Mouse (Mus musculus) MEL (cell line): ENCODE results near the gene Pde6d. TPM values are rescaled to one million over a fixed set of nuclear protein-coding genes. Genes with fewer than 3 reads are reported as not detected.

ENCODE experiments used
- DNase-seq: peaks from one replicate; pipeline ENCODE4 v3.0.0; 2011; ENCODE audit warnings: low read depth, low spot score
- H3K27ac ChIP-seq: 2 replicates; pipeline ENCODE4 v1.5.1; 2012; ENCODE audit warnings: low read depth, mild to moderate bottlenecking, control low read depth, low read length, moderate library complexity; ENCODE audit not compliant: control insufficient read depth
- H3K27me3 ChIP-seq, 2 experiments: fragments of 150-350 bp in 1 of 2; sonication (generic) in 1 of 2; 2 replicates each; pipeline ENCODE4 v1.6.1; 2012; ENCODE audit warnings: low read length in 2 of 2, mild to moderate bottlenecking in 2 of 2, improper control_type of control experiment in 1 of 2, moderate library complexity in 1 of 2; ENCODE audit not compliant: insufficient read depth in 2 of 2, control insufficient read depth in 1 of 2
- H3K36me3 ChIP-seq, 2 experiments: 2 replicates each; pipeline ENCODE4 v1.6.1; 2012 to 2014; ENCODE audit warnings: low read length in 2 of 2, improper control_type of control experiment in 1 of 2, inconsistent platforms in 1 of 2, mild to moderate bottlenecking in 1 of 2; ENCODE audit not compliant: insufficient read depth in 2 of 2, control insufficient read depth in 1 of 2
- H3K4me1 ChIP-seq, 2 experiments: fragments of 150-350 bp in 1 of 2; sonication (generic) in 1 of 2; 2 replicates each; pipeline ENCODE4 v1.6.1; 2012; ENCODE audit warnings: low read length in 2 of 2, improper control_type of control experiment in 1 of 2, mild to moderate bottlenecking in 1 of 2; ENCODE audit not compliant: insufficient read depth in 2 of 2, control insufficient read depth in 1 of 2
- H3K4me3 ChIP-seq, 2 experiments: fragments of 150-350 bp in 1 of 2; sonication (generic) in 1 of 2; 2 replicates each; pipeline ENCODE4 v1.5.1; 2012; ENCODE audit warnings: low read depth in 2 of 2, low read length in 2 of 2, mild to moderate bottlenecking in 2 of 2, moderate library complexity in 2 of 2, control low read depth in 1 of 2, improper control_type of control experiment in 1 of 2; ENCODE audit not compliant: control insufficient read depth in 1 of 2, insufficient read depth in 1 of 2
- H3K79me2 ChIP-seq: 2 replicates; pipeline ENCODE4 v1.6.1; 2012; ENCODE audit warnings: mild to moderate bottlenecking, low read length, moderate library complexity; ENCODE audit not compliant: control insufficient read depth, poor library complexity, insufficient read depth
- H3K9ac ChIP-seq: 2 replicates; pipeline ENCODE4 v1.6.1; 2012; ENCODE audit warnings: low read depth, mild to moderate bottlenecking, control low read depth, low read length, moderate library complexity; ENCODE audit not compliant: control insufficient read depth, poor library complexity, severe bottlenecking
- H3K9me3 ChIP-seq: fragments of 150-350 bp; sonication (generic); replicated peaks from 2 replicates; pipeline ENCODE4 v1.6.1; 2012; ENCODE audit warnings: mild to moderate bottlenecking, low read length, improper control_type of control experiment, moderate library complexity; ENCODE audit not compliant: insufficient read depth
- BHLHE40 ChIP-seq: IDR thresholded peaks from 2 replicates; pipeline ENCODE4 v1.6.1; 2012; ENCODE audit warnings: low read depth, mild to moderate bottlenecking, inconsistent platforms, low read length, improper control_type of control experiment, borderline replicate concordance
- CHD1 ChIP-seq: IDR thresholded peaks from 2 replicates; pipeline ENCODE4 v1.6.1; 2012; ENCODE audit warnings: low read depth, mild to moderate bottlenecking, inconsistent platforms, low read length, improper control_type of control experiment
- CHD2 ChIP-seq: IDR thresholded peaks from 2 replicates; pipeline ENCODE4 v1.6.1; 2011; ENCODE audit warnings: low read length, improper control_type of control experiment
- CTCF ChIP-seq, 3 experiments: IDR thresholded peaks in 2 of 3; conservative IDR thresholded peaks in 1 of 3; 2 replicates each; pipeline ENCODE4 v1.5.1; 2011 to 2012; ENCODE audit warnings: low read length in 3 of 3, low read depth in 2 of 3, mild to moderate bottlenecking in 2 of 3, improper control_type of control experiment in 1 of 3, inconsistent platforms in 1 of 3, mixed read lengths in 1 of 3, moderate library complexity in 1 of 3; ENCODE audit not compliant: control insufficient read depth in 1 of 3, insufficient read depth in 1 of 3, poor library complexity in 1 of 3, severe bottlenecking in 1 of 3
- E2F4 ChIP-seq: IDR thresholded peaks from 2 replicates; pipeline ENCODE4 v1.6.1; 2011; ENCODE audit warnings: low read depth, low read length, improper control_type of control experiment, borderline replicate concordance
- ELF1 ChIP-seq: IDR thresholded peaks from 2 replicates; pipeline ENCODE4 v1.6.1; 2014; ENCODE audit warnings: low read depth, mild to moderate bottlenecking, inconsistent platforms, low read length, improper control_type of control experiment, moderate library complexity
- EP300 ChIP-seq, 2 experiments: IDR thresholded peaks; 2 replicates each; pipeline ENCODE4 v1.6.1; 2011; ENCODE audit warnings: improper control_type of control experiment in 2 of 2, low read length in 2 of 2, low read depth in 1 of 2, mild to moderate bottlenecking in 1 of 2
- GATA1 ChIP-seq: IDR thresholded peaks from 2 replicates; pipeline ENCODE4 v1.6.1; 2011; ENCODE audit warnings: low read depth, low read length, improper control_type of control experiment
- HCFC1 ChIP-seq: IDR thresholded peaks from 2 replicates; pipeline ENCODE4 v1.6.1; 2012; ENCODE audit warnings: low read depth, mild to moderate bottlenecking, inconsistent platforms, low read length, improper control_type of control experiment, moderate library complexity
- JUND ChIP-seq: IDR thresholded peaks from 2 replicates; pipeline ENCODE4 v1.6.1; 2011; ENCODE audit warnings: low read depth, mild to moderate bottlenecking, improper control_type of control experiment, low read length
- KAT2A ChIP-seq: conservative IDR thresholded peaks from 2 replicates; pipeline ENCODE4 v1.6.1; 2012; ENCODE audit warnings: low read depth, low read length, improper control_type of control experiment, inconsistent platforms
- MAFK ChIP-seq: IDR thresholded peaks from 2 replicates; pipeline ENCODE4 v1.6.1; 2011; ENCODE audit warnings: low read depth, mild to moderate bottlenecking, low read length, improper control_type of control experiment, borderline replicate concordance
- MAZ ChIP-seq: IDR thresholded peaks from 2 replicates; pipeline ENCODE4 v1.6.1; 2012; ENCODE audit warnings: low read depth, mild to moderate bottlenecking, inconsistent platforms, low read length, improper control_type of control experiment
- MEF2A ChIP-seq: IDR thresholded peaks from 2 replicates; pipeline ENCODE4 v1.6.1; 2014; ENCODE audit warnings: low read depth, mild to moderate bottlenecking, inconsistent platforms, low read length, improper control_type of control experiment; ENCODE audit not compliant: poor library complexity, insufficient replicate concordance, severe bottlenecking; ENCODE audit errors: extremely low read depth
- MXI1 ChIP-seq: IDR thresholded peaks from 2 replicates; pipeline ENCODE4 v1.6.1; 2011; ENCODE audit warnings: mild to moderate bottlenecking, low read depth, low read length, improper control_type of control experiment
- MYB ChIP-seq: IDR thresholded peaks from 2 replicates; pipeline ENCODE4 v1.6.1; 2011; ENCODE audit warnings: mild to moderate bottlenecking, low read depth, low read length, improper control_type of control experiment
- NELFE ChIP-seq: IDR thresholded peaks from 2 replicates; pipeline ENCODE4 v1.6.1; 2011; ENCODE audit warnings: low read depth, low read length, improper control_type of control experiment
- NRF1 ChIP-seq: IDR thresholded peaks from 2 replicates; pipeline ENCODE4 v1.6.1; 2014; ENCODE audit warnings: low read depth, mild to moderate bottlenecking, inconsistent platforms, low read length, improper control_type of control experiment, moderate library complexity; ENCODE audit not compliant: poor library complexity, insufficient read depth, severe bottlenecking
- POLR2A ChIP-seq, 2 experiments: IDR thresholded peaks; 2 replicates each; pipeline ENCODE4 v1.6.1; 2011 to 2012; ENCODE audit warnings: low read length in 2 of 2, mild to moderate bottlenecking in 2 of 2, control low read depth in 1 of 2, improper control_type of control experiment in 1 of 2, low read depth in 1 of 2, moderate library complexity in 1 of 2; ENCODE audit not compliant: control insufficient read depth in 1 of 2, insufficient read depth in 1 of 2, poor library complexity in 1 of 2
- POLR2AphosphoS2 ChIP-seq: IDR thresholded peaks from 2 replicates; pipeline ENCODE4 v1.6.1; 2011; ENCODE audit warnings: low read length, improper control_type of control experiment
- POLR2AphosphoS5 ChIP-seq: IDR thresholded peaks from 2 replicates; pipeline ENCODE4 v1.6.1; 2012; ENCODE audit warnings: low read depth, borderline replicate concordance, mild to moderate bottlenecking, inconsistent platforms, low read length, moderate library complexity, mixed read lengths
- RAD21 ChIP-seq: IDR thresholded peaks from 2 replicates; pipeline ENCODE4 v1.6.1; 2011; ENCODE audit warnings: mild to moderate bottlenecking, low read depth, low read length, improper control_type of control experiment
- RCOR1 ChIP-seq: IDR thresholded peaks from 2 replicates; pipeline ENCODE4 v1.6.1; 2012; ENCODE audit warnings: low read depth, mild to moderate bottlenecking, inconsistent platforms, low read length, improper control_type of control experiment
- SIN3A ChIP-seq: IDR thresholded peaks from 2 replicates; pipeline ENCODE4 v1.6.1; 2012; ENCODE audit warnings: low read length, improper control_type of control experiment, inconsistent platforms
- SMC3 ChIP-seq: IDR thresholded peaks from 2 replicates; pipeline ENCODE4 v1.6.1; 2011; ENCODE audit warnings: low read depth, low read length, improper control_type of control experiment
- TAL1 ChIP-seq: IDR thresholded peaks from 2 replicates; pipeline ENCODE4 v1.6.1; 2012; ENCODE audit warnings: mild to moderate bottlenecking, inconsistent platforms, low read length, moderate library complexity, mixed read lengths
- TBP ChIP-seq: IDR thresholded peaks from 2 replicates; pipeline ENCODE4 v1.8.0; 2011; ENCODE audit warnings: low read depth, low read length, improper control_type of control experiment
- TCF12 ChIP-seq: IDR thresholded peaks from 2 replicates; pipeline ENCODE4 v1.6.1; 2014; ENCODE audit warnings: low read depth, mild to moderate bottlenecking, inconsistent platforms, low read length, improper control_type of control experiment, moderate library complexity
- UBTF ChIP-seq: IDR thresholded peaks from 2 replicates; pipeline ENCODE4 v1.6.1; 2012; ENCODE audit warnings: low read depth, mild to moderate bottlenecking, inconsistent platforms, low read length, improper control_type of control experiment, moderate library complexity, borderline replicate concordance; ENCODE audit not compliant: insufficient read depth
- USF1 ChIP-seq: IDR thresholded peaks from 2 replicates; pipeline ENCODE4 v1.6.1; 2014; ENCODE audit warnings: low read depth, mild to moderate bottlenecking, inconsistent platforms, low read length, improper control_type of control experiment, moderate library complexity
- USF2 ChIP-seq, 2 experiments: IDR thresholded peaks; 2 replicates each; pipeline ENCODE4 v1.6.1; 2011 to 2012; ENCODE audit warnings: improper control_type of control experiment in 2 of 2, low read length in 2 of 2, borderline replicate concordance in 1 of 2, inconsistent platforms in 1 of 2, low read depth in 1 of 2, mild to moderate bottlenecking in 1 of 2; ENCODE audit not compliant: insufficient read depth in 1 of 2
- ZC3H11A ChIP-seq: IDR thresholded peaks from 2 replicates; pipeline ENCODE4 v1.6.1; 2012; ENCODE audit warnings: low read depth, mild to moderate bottlenecking, inconsistent platforms, low read length, improper control_type of control experiment
- ZMIZ1 ChIP-seq: IDR thresholded peaks from 2 replicates; pipeline ENCODE4 v1.6.1; 2012; ENCODE audit warnings: low read depth, mild to moderate bottlenecking, inconsistent platforms, low read length, improper control_type of control experiment, moderate library complexity
- ZNF384 ChIP-seq: IDR thresholded peaks from 2 replicates; pipeline ENCODE4 v1.6.1; 2012; ENCODE audit warnings: low read depth, mild to moderate bottlenecking, inconsistent platforms, low read length, improper control_type of control experiment
- polyA plus RNA-seq, 2 experiments: library from polyadenylated mRNA; stranded (reverse) in 1 of 2; unstranded in 1 of 2; fragments of >175 nt in 1 of 2; fragments of >200 nt in 1 of 2; gene quantifications; 2 replicates each; pipeline versions ENCODE4 v1.2.1 to v1.2.4; 2012; ENCODE audit warnings: low replicate concordance in 2 of 2, low read depth in 1 of 2; ENCODE audit not compliant: insufficient read length in 2 of 2, insufficient read depth in 1 of 2, missing spikeins in 1 of 2
- total RNA-seq: library from RNA; depleted of rRNA; stranded (reverse); fragments of 300-350 nt; gene quantifications from 2 replicates; pipeline ENCODE4 v1.2.3, GENCODE M21; 2012

Pde6d gene
- total and polyA plus RNA-seq, 3 experiments: 13.4 to 79.9 TPM; not detected in 1

- H3K4me3 ChIP-seq: peak overlapping the region; percentile 44 to 46
- peaks cover 8% of the 10 kb centered on the region; the same call in 1 of the 2 replicates for H3K79me2 ChIP-seq
- H3K27ac ChIP-seq: peak overlapping the region; percentile 84
- no peaks in the 10 kb centered on the region for H3K9me3 ChIP-seq
- peak overlapping the region; percentile 86 for H3K9ac ChIP-seq
- H3K27me3 ChIP-seq: no peaks in the 10 kb centered on the region
- H3K36me3 ChIP-seq: peaks cover 0 to 11% of the 10 kb centered on the region in 2 experiments; a peak in 2 of 4 replicates
- DNase-seq: peak; percentile 78
- peaks cover 6 to 36% of the 10 kb centered on the region in 2 experiments; a peak in 3 of 4 replicates for H3K4me1 ChIP-seq
- TF ChIP-seq MEF2A (no peak), UBTF (no peak), MAFK (no peak), SIN3A (no peak; the same call in 1 of the 2 replicates), ELF1 (no peak), ZC3H11A (no peak), SMC3 (no peak), CHD2 (peak; percentile 16; the same call in 1 of the 2 replicates), POLR2AphosphoS5 (no peak), KAT2A (no peak; the same call in 1 of the 2 replicates), USF1 (peak; percentile 89), GATA1 (no peak), TAL1 (no peak), E2F4 (no peak), MAZ (peak; percentile 83), EP300 (IDR thresholded peaks at IDR 0.05; ENCODE audit: low read depth in 1 of 2, low read length in 2 of 2) (peak in 1 of 2 experiments; percentile 16; a peak in 1 of 4 replicates), USF2 (IDR thresholded peaks at IDR 0.05; ENCODE audit: borderline replicate concordance in 1 of 2, insufficient read depth in 1 of 2, low read depth in 1 of 2, low read length in 2 of 2) (0 out of 4 replicates have a peak, but pooled peaks of 1 of the 2 experiments have one; percentile 27), JUND (no peak), NRF1 (no peak), TBP (peak; percentile 72), BHLHE40 (peak; percentile 54; the same call in 1 of the 2 replicates), POLR2A (IDR thresholded peaks at IDR 0.05; ENCODE audit: control insufficient read depth in 1 of 2, insufficient read depth in 1 of 2, low read depth in 1 of 2, low read length in 2 of 2, poor library complexity in 1 of 2) (peak in 1 of 2 experiments; percentile 44; a peak in 2 of 4 replicates), TCF12 (no peak), CHD1 (0 out of 2 replicates have a peak, but pooled peaks have one; percentile 37), RCOR1 (no peak), POLR2AphosphoS2 (no peak), HCFC1 (peak; percentile 40; the same call in 1 of the 2 replicates), CTCF (IDR thresholded peaks at IDR 0.05 in 2 of 3, conservative IDR thresholded peaks at IDR 0.05 in 1 of 3; ENCODE audit: control insufficient read depth in 1 of 3, insufficient read depth in 1 of 3, low read depth in 2 of 3, low read length in 3 of 3, poor library complexity in 1 of 3, severe bottlenecking in 1 of 3) (no peak), ZNF384 (0 out of 2 replicates have a peak, but pooled peaks have one; percentile 34), ZMIZ1 (no peak; the same call in 1 of the 2 replicates), RAD21 (no peak), MYB (no peak), NELFE (peak; percentile 48; the same call in 1 of the 2 replicates), MXI1 (peak; percentile 80)
These were observed 80.0 kb downstream of the Pde6d start for GRCm38 (mm10) chr1:86502221-86503048.
